Mouse (Mus musculus): ENCODE measurements around the gene Jade2.

Gene Jade2

GRCm38 (mm10) chr11:51856616-51857080 is 805 bp downstream of the Jade2 start:
- DNase-seq: peak; percentile 74

GRCm38 (mm10) chr11:51855818-51856615 is 1.4 kb downstream of the Jade2 start:
- DNase-seq: peak; percentile 85

GRCm38 (mm10) chr11:51854981-51855817 is 2.3 kb downstream of the Jade2 start:
- DNase-seq: peak; percentile 87

- DNase-seq: no peak
Measured at GRCm38 (mm10) chr11:51852595-51852994, 4.9 kb downstream of the Jade2 start.

GRCm38 (mm10) chr11:51852091-51852521 is 5.3 kb downstream of the Jade2 start:
- DNase-seq: no peak

GRCm38 (mm10) chr11:51850741-51851330 is 6.6 kb downstream of the Jade2 start:
- no peak for DNase-seq

- no peak for DNase-seq
Measured at GRCm38 (mm10) chr11:51848324-51848723, 9.1 kb downstream of the Jade2 start.

- no peak for DNase-seq
Measured at GRCm38 (mm10) chr11:51847902-51848301, 9.6 kb downstream of the Jade2 start.

- no peak for DNase-seq
Measured at GRCm38 (mm10) chr11:51845981-51846883, 11.2 kb downstream of the Jade2 start.

GRCm38 (mm10) chr11:51844529-51845098 is 12.8 kb downstream of the Jade2 start:
- no peak for DNase-seq

- no peak for DNase-seq
Measured at GRCm38 (mm10) chr11:51843898-51844297, 13.6 kb downstream of the Jade2 start.

GRCm38 (mm10) chr11:51843168-51843567 is 14.3 kb downstream of the Jade2 start:
- DNase-seq: peak; percentile 34

- DNase-seq: no peak
Measured at GRCm38 (mm10) chr11:51841149-51841548, 16.3 kb downstream of the Jade2 start.

- DNase-seq: no peak
Measured at GRCm38 (mm10) chr11:51840657-51841056, 16.8 kb downstream of the Jade2 start.

- DNase-seq: no peak
Measured at GRCm38 (mm10) chr11:51839973-51840372, 17.5 kb downstream of the Jade2 start.

- DNase-seq: no peak
Measured at GRCm38 (mm10) chr11:51839106-51839505, 18.3 kb downstream of the Jade2 start.

GRCm38 (mm10) chr11:51837164-51838153 is 20.0 kb downstream of the Jade2 start:
- DNase-seq: no peak

GRCm38 (mm10) chr11:51836506-51836905 is 20.9 kb downstream of the Jade2 start:
- no peak for DNase-seq

GRCm38 (mm10) chr11:51835598-51835997 is 21.9 kb downstream of the Jade2 start:
- DNase-seq: no peak

- no peak for DNase-seq
Measured at GRCm38 (mm10) chr11:51834067-51834411, 23.4 kb downstream of the Jade2 start.
